Mouse (Mus musculus) hindbrain, embryonic 10.5 days (tissue): ENCODE results near the gene B4galt5. TPM values are rescaled to one million over a fixed set of nuclear protein-coding genes. Genes with fewer than 3 reads are reported as not detected.

Experiments
- DNase-seq: peaks from one replicate; pipeline ENCODE4 v3.0.0-alpha.2; 2017; ENCODE audit warnings: low spot score
- H3K27ac ChIP-seq: fragments of 300-500 bp; sonication (generic); 2 replicates; pipeline ENCODE4 v1.5.1; 2016; ENCODE audit warnings: mild to moderate bottlenecking, moderate library complexity
- H3K27me3 ChIP-seq: fragments of 300-500 bp; sonication (generic); 2 replicates; pipeline ENCODE4 v1.6.1; 2016; ENCODE audit warnings: mild to moderate bottlenecking; ENCODE audit not compliant: poor library complexity, insufficient read depth, severe bottlenecking
- H3K36me3 ChIP-seq: fragments of 300-500 bp; sonication (generic); 2 replicates; pipeline ENCODE4 v1.6.1; 2016; ENCODE audit warnings: mild to moderate bottlenecking, moderate library complexity
- H3K4me1 ChIP-seq: fragments of 300-500 bp; sonication (generic); replicated peaks from 2 replicates; pipeline ENCODE4 v1.6.1; 2016; ENCODE audit warnings: mild to moderate bottlenecking
- H3K4me3 ChIP-seq: fragments of 300-500 bp; sonication (generic); 2 replicates; pipeline ENCODE4 v1.5.1; 2016; ENCODE audit warnings: mild to moderate bottlenecking, moderate library complexity
- H3K9me3 ChIP-seq: fragments of 300-500 bp; sonication (generic); 2 replicates; pipeline ENCODE4 v1.6.1; 2016; ENCODE audit warnings: mild to moderate bottlenecking, moderate library complexity
- WGBS: fragments of 180-500 bp; shearing (Covaris S2); methylation state at CpG from one replicate; pipeline ENCODE4 v1.1.7; 2016; 5-methylcytosine and 5-hydroxymethylcytosine counted together
- polyA plus RNA-seq: library from polyadenylated mRNA; unstranded; fragments of >200 nt; fragmentation: Nextera tagmentation; extraction: Ambion mirVana; gene quantifications from 2 replicates; pipeline ENCODE4 v1.2.1, GENCODE M21; 2016

B4galt5 gene
- polyA plus RNA-seq, 1 experiment from 2014 or later, result 10.6 TPM

DNA sequence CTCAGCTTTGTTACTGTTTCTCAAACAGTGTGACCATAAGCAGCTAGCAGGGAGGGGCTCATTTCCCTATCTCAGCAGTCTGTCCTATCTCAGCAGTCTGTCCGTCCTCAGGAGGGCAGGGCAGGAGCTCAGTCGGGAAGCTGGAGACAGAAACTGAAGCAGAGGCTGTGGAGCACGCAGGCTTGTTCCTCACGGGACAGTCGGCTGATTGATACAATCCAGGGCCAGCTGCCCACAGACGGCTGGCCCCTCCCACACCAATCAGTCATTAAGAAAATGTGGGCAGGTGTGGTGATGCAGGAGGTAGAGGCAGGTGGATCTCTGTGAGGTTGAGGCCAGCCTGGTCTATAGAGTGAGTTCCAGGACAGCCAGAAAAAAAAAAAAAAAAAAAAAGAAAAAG lies 56.1 kb downstream of the B4galt5 start:
- Histone ChIP-seq H3K9me3 (no peaks in the 10 kb centered on the region), H3K27ac (peak overlapping the region; percentile 53), H3K27me3 (no peaks in the 10 kb centered on the region), H3K36me3 (no peaks in the 10 kb centered on the region), H3K4me3 (no peak overlapping the region), H3K4me1 (peaks cover 34% of the 10 kb centered on the region)
- 33% methylated on average over 6 of the region's 6 CpGs for WGBS
- DNase-seq, result no peak

GRCm38 (mm10) chr2:167292151-167292591 lies 56.8 kb downstream of the B4galt5 start:
- H3K27ac ChIP-seq, result peak overlapping the region; percentile 67
- WGBS, result 78% methylated on average over 4 of the region's 4 CpGs

DNA sequence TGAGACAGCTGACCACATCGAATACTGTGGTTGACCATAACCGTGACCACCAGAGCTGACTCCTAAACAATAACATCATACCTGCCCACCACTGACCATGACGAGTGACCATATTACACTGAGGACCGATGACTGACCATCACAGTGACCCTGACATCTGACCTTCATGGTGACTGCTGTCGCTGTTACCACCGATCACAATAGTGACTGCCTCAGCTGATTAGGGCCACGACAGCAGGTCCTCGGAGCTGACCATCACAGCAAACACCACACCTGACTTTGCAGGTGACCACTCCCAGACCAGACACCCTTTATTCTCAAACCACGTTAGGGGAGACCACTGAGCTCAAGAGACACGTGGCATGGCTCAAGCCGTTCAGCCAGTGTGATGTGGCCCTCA lies 57.3 kb downstream of the B4galt5 start:
- 88% methylated on average over 11 of the region's 11 CpGs for WGBS
- Histone ChIP-seq H3K27me3 (no peaks in the 10 kb centered on the region), H3K36me3 (no peaks in the 10 kb centered on the region), H3K4me3 (no peak overlapping the region), H3K4me1 (peaks cover 32% of the 10 kb centered on the region), H3K9me3 (no peaks in the 10 kb centered on the region), H3K27ac (peak overlapping the region; percentile 67)
- no peak for DNase-seq

More at GRCm38 (mm10) chr2:167292151-167292591, 56.8 kb downstream of the B4galt5 start:
- H3K4me3 ChIP-seq, result no peak overlapping the region
- no peaks in the 10 kb centered on the region for H3K36me3 ChIP-seq
- DNase-seq, result no peak
- no peaks in the 10 kb centered on the region for H3K9me3 ChIP-seq
- H3K4me1 ChIP-seq, result peaks cover 32% of the 10 kb centered on the region
- H3K27me3 ChIP-seq, result no peaks in the 10 kb centered on the region

DNA sequence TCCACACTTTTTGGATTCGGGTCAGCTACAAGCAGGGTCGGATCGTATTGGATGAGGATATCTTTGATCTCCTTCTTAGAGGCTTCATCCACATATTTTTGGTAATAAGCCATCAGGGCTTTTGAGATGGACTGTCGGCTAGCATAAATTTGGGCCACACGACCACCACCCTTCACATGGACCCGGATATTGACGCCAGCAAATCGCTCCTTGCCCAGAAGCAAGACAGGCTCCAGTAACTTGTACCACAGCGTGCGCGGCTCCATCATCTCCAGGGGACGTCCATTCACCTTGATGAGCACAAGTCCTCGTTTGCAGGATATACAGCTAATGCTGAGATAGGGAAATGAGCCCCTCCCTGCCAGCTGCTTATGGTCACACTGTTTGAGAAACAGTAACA lies 67.5 kb downstream of the B4galt5 start:
- H3K27ac ChIP-seq, result no peak overlapping the region
- no peaks in the 10 kb centered on the region; the same call in 1 of the 2 replicates for H3K27me3 ChIP-seq
- no peaks in the 10 kb centered on the region for H3K36me3 ChIP-seq
- H3K4me1 ChIP-seq, result peaks cover 12% of the 10 kb centered on the region; the same call in 1 of the 2 replicates
- 94% methylated on average over 13 of the region's 13 CpGs for WGBS
- no peak for DNase-seq
- no peak overlapping the region for H3K4me3 ChIP-seq
- H3K9me3 ChIP-seq, result no peaks in the 10 kb centered on the region

DNA sequence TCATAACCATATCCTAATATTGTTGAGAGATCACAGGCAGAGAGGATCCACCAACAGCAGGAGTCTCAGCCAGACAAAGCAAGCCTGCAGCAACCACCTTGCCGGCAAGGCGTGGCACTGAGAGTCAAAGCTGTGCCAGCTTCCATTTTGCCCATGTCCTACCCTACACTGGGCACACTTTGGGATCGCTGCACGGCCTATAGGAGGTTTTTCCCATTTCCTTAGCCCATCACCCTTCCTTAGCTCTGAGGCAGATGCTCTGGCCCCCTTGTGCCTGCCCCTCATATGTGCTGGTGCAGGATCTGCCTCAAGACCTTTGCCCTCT lies 68.0 kb downstream of the B4galt5 start:
- H3K4me3 ChIP-seq, result no peak overlapping the region
- peaks cover 12% of the 10 kb centered on the region; the same call in 1 of the 2 replicates for H3K4me1 ChIP-seq
- H3K9me3 ChIP-seq, result no peaks in the 10 kb centered on the region
- H3K27ac ChIP-seq, result no peak overlapping the region
- H3K27me3 ChIP-seq, result no peaks in the 10 kb centered on the region; the same call in 1 of the 2 replicates
- DNase-seq, result no peak
- no peaks in the 10 kb centered on the region for H3K36me3 ChIP-seq
- 85% methylated on average over 4 of the region's 4 CpGs for WGBS

- Histone ChIP-seq H3K9me3 (no peaks in the 10 kb centered on the region), H3K36me3 (no peaks in the 10 kb centered on the region), H3K4me3 (no peak overlapping the region), H3K27ac (no peak overlapping the region), H3K27me3 (no peaks in the 10 kb centered on the region; the same call in 1 of the 2 replicates), H3K4me1 (peaks cover 12% of the 10 kb centered on the region; the same call in 1 of the 2 replicates)
- WGBS, result 48% methylated on average over 26 of the region's 26 CpGs
- peak; percentile 86 for DNase-seq
These were observed 68.6 kb downstream of the B4galt5 start for GRCm38 (mm10) chr2:167280090-167280985.

- WGBS, result 59% methylated on average over 17 of the region's 17 CpGs
- DNase-seq, result peak; percentile 66
- Histone ChIP-seq H3K27me3 (no peaks in the 10 kb centered on the region; the same call in 1 of the 2 replicates), H3K4me1 (peaks cover 15% of the 10 kb centered on the region; the same call in 1 of the 2 replicates), H3K4me3 (no peak overlapping the region), H3K36me3 (no peaks in the 10 kb centered on the region), H3K27ac (no peak overlapping the region), H3K9me3 (no peaks in the 10 kb centered on the region)
These were observed 70.0 kb downstream of the B4galt5 start for GRCm38 (mm10) chr2:167278751-167279526.

- H3K27ac ChIP-seq, result no peak overlapping the region
These were observed 71.0 kb downstream of the B4galt5 start for GRCm38 (mm10) chr2:167278011-167278410.

DNA sequence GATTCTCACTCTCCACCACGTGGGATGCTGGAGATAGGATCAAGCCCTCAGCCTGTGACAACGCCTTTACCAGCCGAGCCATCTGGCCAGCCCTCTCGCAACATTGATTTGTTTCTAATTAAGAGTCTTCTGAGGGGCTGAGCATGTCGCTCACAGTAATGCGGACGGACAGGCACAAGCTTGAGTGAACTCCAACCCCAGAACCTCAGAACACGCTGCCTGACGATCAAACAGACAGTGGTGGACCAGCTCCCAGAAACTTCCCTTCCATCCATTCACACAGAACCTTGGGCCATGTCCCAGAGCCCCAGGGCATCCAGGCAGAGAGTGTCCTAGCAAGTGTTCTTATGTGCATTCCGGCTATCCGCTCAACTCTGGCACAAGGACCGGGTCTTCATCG lies 72.0 kb downstream of the B4galt5 start:
- peaks cover 15% of the 10 kb centered on the region; the same call in 1 of the 2 replicates for H3K4me1 ChIP-seq
- H3K36me3 ChIP-seq, result no peaks in the 10 kb centered on the region
- H3K27ac ChIP-seq, result no peak overlapping the region
- peak; percentile 38 for DNase-seq
- no peak overlapping the region for H3K4me3 ChIP-seq
- WGBS, result 78% methylated on average over 13 of the region's 13 CpGs
- no peaks in the 10 kb centered on the region; the same call in 1 of the 2 replicates for H3K27me3 ChIP-seq
- no peaks in the 10 kb centered on the region for H3K9me3 ChIP-seq

More at GRCm38 (mm10) chr2:167278011-167278410, 71.0 kb downstream of the B4galt5 start:
- Histone ChIP-seq H3K4me1 (peaks cover 15% of the 10 kb centered on the region; the same call in 1 of the 2 replicates), H3K27me3 (no peaks in the 10 kb centered on the region; the same call in 1 of the 2 replicates), H3K4me3 (no peak overlapping the region), H3K9me3 (no peaks in the 10 kb centered on the region), H3K36me3 (no peaks in the 10 kb centered on the region)
- DNase-seq, result no peak
- 86% methylated on average over 7 of the region's 7 CpGs for WGBS

GRCm38 (mm10) chr2:167275856-167276255 lies 73.1 kb downstream of the B4galt5 start:
- no peak overlapping the region for H3K4me3 ChIP-seq
- H3K4me1 ChIP-seq, result peaks cover 13% of the 10 kb centered on the region; the same call in 1 of the 2 replicates
- H3K9me3 ChIP-seq, result no peaks in the 10 kb centered on the region
- no peaks in the 10 kb centered on the region; the same call in 1 of the 2 replicates for H3K27me3 ChIP-seq
- no peak overlapping the region for H3K27ac ChIP-seq
- no peaks in the 10 kb centered on the region for H3K36me3 ChIP-seq
- WGBS, result 89% methylated on average over 10 of the region's 10 CpGs
- no peak for DNase-seq

DNA sequence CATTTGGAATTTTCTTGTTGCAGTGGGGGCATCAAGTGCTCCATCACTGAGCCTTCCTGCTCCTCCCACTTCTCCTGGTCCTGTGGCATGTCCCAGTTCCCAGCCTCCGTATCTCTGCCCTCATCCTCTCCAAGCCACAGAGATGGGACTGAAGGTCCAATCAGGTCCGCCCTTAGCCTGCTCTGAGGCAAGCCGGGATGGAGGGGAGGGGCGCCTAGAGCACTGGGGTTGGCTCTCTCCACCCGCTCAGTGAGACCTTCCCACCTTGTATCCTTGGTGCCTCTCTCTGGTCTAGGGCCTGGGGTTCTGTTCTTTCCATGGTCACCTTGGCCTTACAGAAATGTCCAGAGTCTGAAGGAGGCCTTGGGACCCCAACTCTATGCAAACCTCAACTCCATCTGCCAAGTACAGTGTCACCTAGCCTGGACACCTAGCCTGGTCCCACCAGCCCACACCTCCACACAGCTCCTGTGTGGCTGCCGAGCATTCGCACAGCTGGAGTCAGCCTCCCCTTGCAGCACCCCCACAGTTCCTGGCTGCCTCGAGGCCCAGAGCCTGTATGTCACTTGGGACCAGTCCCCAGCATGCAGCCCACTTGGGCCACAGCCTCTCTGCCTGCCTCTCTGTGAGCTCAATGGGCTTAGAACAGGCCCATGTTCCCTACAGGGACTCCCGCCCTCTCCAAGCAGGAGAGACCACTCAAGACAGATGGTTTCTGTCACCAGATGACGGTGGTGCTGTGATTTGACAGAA lies 74.1 kb downstream of the B4galt5 start:
- no peak overlapping the region for H3K27ac ChIP-seq
- 57% methylated on average over 10 of the region's 10 CpGs for WGBS

GRCm38 (mm10) chr2:167273206-167273740 lies 75.7 kb downstream of the B4galt5 start:
- WGBS, result 83% methylated on average over 13 of the region's 13 CpGs
- 0 out of 2 replicates have a peak, but pooled peaks cover 8% of the 10 kb centered on the region for H3K4me1 ChIP-seq
- H3K9me3 ChIP-seq, result no peaks in the 10 kb centered on the region
- H3K27me3 ChIP-seq, result no peaks in the 10 kb centered on the region
- H3K36me3 ChIP-seq, result no peaks in the 10 kb centered on the region
- no peak overlapping the region for H3K4me3 ChIP-seq
- DNase-seq, result no peak
- no peak overlapping the region for H3K27ac ChIP-seq

More for the DNA sequence above, 74.1 kb downstream of the B4galt5 start:
- Histone ChIP-seq H3K36me3 (no peaks in the 10 kb centered on the region), H3K27me3 (no peaks in the 10 kb centered on the region), H3K4me1 (0 out of 2 replicates have a peak, but pooled peaks cover 12% of the 10 kb centered on the region), H3K4me3 (no peak overlapping the region), H3K9me3 (no peaks in the 10 kb centered on the region)
- DNase-seq, result no peak
